Mouse (Mus musculus) small intestine, adult 2 months (tissue): Measurements from ENCODE around the gene Pex11g. TPM values are rescaled to one million over a fixed set of nuclear protein-coding genes. Genes with fewer than 3 reads are reported as not detected.

Experiments used
- H3K27ac ChIP-seq: fragments of 200-500 bp; 2 replicates; pipeline ENCODE4 v1.5.1; 2012; ENCODE audit warnings: low read depth, low read length, control low read depth, inconsistent platforms; ENCODE audit not compliant: insufficient read depth
- H3K27me3 ChIP-seq: fragments of 200-500 bp; 2 replicates; pipeline ENCODE4 v1.6.1; 2012; ENCODE audit warnings: mild to moderate bottlenecking, moderate library complexity, low read length, inconsistent platforms; ENCODE audit not compliant: control insufficient read depth, insufficient read depth
- H3K36me3 ChIP-seq: fragments of 200-500 bp; 2 replicates; pipeline ENCODE4 v1.6.1; 2012; ENCODE audit warnings: mild to moderate bottlenecking, low read length, control low read depth, inconsistent platforms; ENCODE audit not compliant: control insufficient read depth, insufficient read depth
- H3K4me1 ChIP-seq: fragments of 200-500 bp; 2 replicates; pipeline ENCODE4 v1.6.1; 2012; ENCODE audit warnings: low read length, inconsistent platforms, mixed read lengths; ENCODE audit not compliant: control insufficient read depth, insufficient read depth, insufficient read length
- H3K4me3 ChIP-seq: fragments of 200-500 bp; 2 replicates; pipeline ENCODE4 v1.5.1; 2012; ENCODE audit warnings: low read depth, mild to moderate bottlenecking, control low read depth, inconsistent platforms, low read length, moderate library complexity
- CTCF ChIP-seq: fragments of 200-500 bp; IDR thresholded peaks from 2 replicates; pipeline ENCODE4 v1.5.1; 2012; ENCODE audit warnings: low read depth, mild to moderate bottlenecking, control low read depth, inconsistent platforms, low read length, moderate library complexity, mixed read lengths; ENCODE audit not compliant: insufficient replicate concordance, insufficient read length; ENCODE audit errors: extremely low read depth
- POLR2A ChIP-seq: fragments of 200-500 bp; IDR thresholded peaks from 2 replicates; pipeline ENCODE4 v1.6.1; 2012; ENCODE audit warnings: low read depth, mild to moderate bottlenecking, control low read depth, inconsistent platforms, low read length, moderate library complexity
- WGBS: fragments of 180-500 bp; shearing (Covaris S2); methylation state at CpG from one replicate; pipeline ENCODE4 v1.1.7; 2018; 5-methylcytosine and 5-hydroxymethylcytosine counted together
- polyA plus RNA-seq: library from polyadenylated mRNA; depleted of rRNA; stranded (reverse); fragments of >200 nt; gene quantifications from 2 replicates; pipeline ENCODE4 v1.2.3, GENCODE M21; 2012

Pex11g gene
- polyA plus RNA-seq, 1 experiment = 13.0 TPM

DNA sequence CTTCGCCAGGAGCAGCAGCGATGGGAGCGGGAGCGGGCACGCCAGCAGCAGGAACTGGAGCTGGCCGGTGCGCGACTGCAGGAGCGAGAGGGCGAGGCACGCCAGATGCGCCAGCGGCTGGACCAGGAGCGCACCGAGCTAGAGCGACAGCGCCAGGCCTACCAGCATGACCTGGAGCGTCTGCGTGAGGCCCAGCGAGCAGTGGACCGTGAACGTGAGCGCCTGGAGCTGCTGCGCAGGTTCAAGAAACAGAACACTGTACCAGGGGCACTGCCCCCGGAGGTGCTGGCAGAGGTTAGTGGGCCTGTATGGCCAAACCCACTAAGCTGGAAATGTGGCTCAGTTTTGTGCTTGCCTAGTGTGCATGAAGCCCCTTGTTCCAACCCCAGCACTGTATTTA is 15.5 kb downstream of the Pex11g start:
- no peak overlapping the region for H3K27ac ChIP-seq
- no peak for TF ChIP-seq CTCF
- H3K27me3 ChIP-seq = no peaks in the 10 kb centered on the region
- WGBS = 98% methylated on average over 25 of the region's 25 CpGs
- no peak overlapping the region for H3K4me3 ChIP-seq
- H3K36me3 ChIP-seq = peaks cover 71% of the 10 kb centered on the region
- H3K4me1 ChIP-seq = no peaks in the 10 kb centered on the region

GRCm38 (mm10) chr8:3450670-3451069 is 16.8 kb downstream of the Pex11g start:
- H3K27me3 ChIP-seq = no peaks in the 10 kb centered on the region
- no peak overlapping the region for H3K4me3 ChIP-seq
- TF ChIP-seq CTCF = peak; percentile 92
- no peak for TF ChIP-seq POLR2A
- no peak overlapping the region for H3K27ac ChIP-seq
- peaks cover 66% of the 10 kb centered on the region for H3K36me3 ChIP-seq
- H3K4me1 ChIP-seq = no peaks in the 10 kb centered on the region
- WGBS = 29% methylated on average over 5 of the region's 5 CpGs

DNA sequence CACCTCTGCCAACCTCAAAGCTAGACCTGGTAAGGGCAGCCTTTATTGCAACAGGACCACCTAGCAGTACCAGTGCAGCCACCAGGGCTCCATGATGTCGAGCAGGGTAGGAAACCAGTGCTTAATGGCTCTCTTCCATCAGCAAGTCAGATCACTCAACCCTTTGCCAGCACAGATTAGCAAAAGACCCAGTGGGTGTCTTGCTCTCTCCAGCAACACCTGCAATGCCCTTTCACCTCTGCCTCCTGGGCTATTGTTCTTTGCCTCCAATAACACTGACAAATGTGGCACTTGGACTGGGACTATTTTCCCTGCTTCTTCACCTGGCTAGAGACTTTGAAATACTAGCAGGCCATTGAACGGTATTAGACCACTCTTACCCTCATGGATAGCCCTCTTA is 18.3 kb downstream of the Pex11g start:
- Histone ChIP-seq H3K36me3 (peaks cover 57% of the 10 kb centered on the region), H3K27me3 (no peaks in the 10 kb centered on the region), H3K4me1 (no peaks in the 10 kb centered on the region), H3K4me3 (no peak overlapping the region), H3K27ac (no peak overlapping the region)
- 83% methylated on average over 2 of the region's 2 CpGs for WGBS
- TF ChIP-seq CTCF = no peak
- TF ChIP-seq POLR2A = no peak

- Histone ChIP-seq H3K4me1 (no peaks in the 10 kb centered on the region), H3K36me3 (peaks cover 63% of the 10 kb centered on the region), H3K27me3 (no peaks in the 10 kb centered on the region), H3K4me3 (no peak overlapping the region), H3K27ac (no peak overlapping the region)
- peak; percentile 57; the same call in 1 of the 2 replicates for TF ChIP-seq CTCF
- TF ChIP-seq POLR2A = no peak
- WGBS = 84% methylated on average over 12 of the region's 12 CpGs
Observed at GRCm38 (mm10) chr8:3439510-3439909, 28.0 kb downstream of the Pex11g start.

- TF ChIP-seq CTCF = no peak
- no peaks in the 10 kb centered on the region for H3K4me1 ChIP-seq
- no peak overlapping the region for H3K4me3 ChIP-seq
- peaks cover 73% of the 10 kb centered on the region for H3K36me3 ChIP-seq
- no peaks in the 10 kb centered on the region for H3K27me3 ChIP-seq
- WGBS = 87% methylated on average over 6 of the region's 6 CpGs
- no peak overlapping the region for H3K27ac ChIP-seq
Observed at GRCm38 (mm10) chr8:3436492-3436891, 31.0 kb downstream of the Pex11g start.

- Histone ChIP-seq H3K4me1 (no peaks in the 10 kb centered on the region), H3K27me3 (no peaks in the 10 kb centered on the region), H3K4me3 (no peak overlapping the region), H3K27ac (no peak overlapping the region), H3K36me3 (peaks cover 52% of the 10 kb centered on the region)
- TF ChIP-seq CTCF (no peak), POLR2A (no peak)
- WGBS = 80% methylated on average over 3 of the region's 3 CpGs
Observed at GRCm38 (mm10) chr8:3431113-3431512, 36.4 kb downstream of the Pex11g start.

DNA sequence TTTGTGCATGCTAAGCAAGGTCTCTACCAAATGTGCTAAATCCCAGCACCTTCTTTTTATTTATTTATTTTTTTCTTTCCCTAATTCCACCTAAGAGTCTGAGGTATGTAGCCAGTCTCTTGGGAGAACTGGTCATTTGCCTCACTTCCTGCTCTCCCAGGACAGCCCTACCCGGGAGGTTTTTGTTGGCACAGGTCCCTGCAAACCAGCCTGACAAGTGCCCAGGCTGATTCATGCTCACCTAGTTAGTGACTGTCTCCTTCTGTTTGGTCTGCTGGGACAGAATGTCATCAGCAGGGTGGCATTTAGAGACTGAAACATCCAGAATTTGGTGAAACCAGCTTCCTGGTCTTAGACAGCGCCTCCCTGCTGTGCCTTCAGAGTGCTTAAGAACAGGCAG is 37.5 kb downstream of the Pex11g start:
- TF ChIP-seq POLR2A (no peak), CTCF (no peak)
- Histone ChIP-seq H3K36me3 (peaks cover 43% of the 10 kb centered on the region), H3K4me1 (no peaks in the 10 kb centered on the region), H3K4me3 (no peak overlapping the region), H3K27me3 (no peaks in the 10 kb centered on the region), H3K27ac (no peak overlapping the region)
- WGBS = 54% methylated on average over 2 of the region's 2 CpGs

DNA sequence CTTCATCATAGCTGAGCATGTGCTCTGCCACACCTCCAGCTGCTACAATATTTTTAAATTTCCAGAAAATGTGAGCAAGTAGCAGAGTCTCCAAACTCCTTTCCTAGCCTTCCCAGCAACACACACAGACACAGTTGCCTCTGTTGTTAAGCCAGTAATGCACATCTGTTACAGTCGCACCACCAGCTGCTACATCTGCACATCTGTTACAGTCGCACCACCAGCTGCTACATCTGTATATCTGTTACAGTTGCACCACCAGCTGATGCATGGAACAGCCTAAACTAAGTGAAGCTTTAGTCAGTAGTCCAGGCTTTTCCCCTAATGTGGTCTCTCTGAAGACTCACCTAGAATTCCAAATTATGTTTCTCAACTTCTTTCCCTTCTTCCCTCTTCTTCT is 39.1 kb downstream of the Pex11g start:
- Histone ChIP-seq H3K36me3 (peaks cover 34% of the 10 kb centered on the region), H3K4me1 (no peaks in the 10 kb centered on the region), H3K27me3 (no peaks in the 10 kb centered on the region), H3K4me3 (no peak overlapping the region), H3K27ac (no peak overlapping the region)
- 88% methylated on average over 2 of the region's 2 CpGs for whole genome bisulfite sequencing
- TF ChIP-seq POLR2A (no peak), CTCF (no peak)
